Mouse (Mus musculus) erythroid progenitor cell, adult 5-6 weeks (primary cell): ENCODE measurements around the gene Ppp6r2. TPM values are rescaled to one million over a fixed set of nuclear protein-coding genes. Genes with fewer than 3 reads are reported as not detected.

Experiments
- ATAC-seq: replicated peaks from 2 replicates; pipeline ENCODE4 v1.8.0; 2016; ENCODE audit warnings: moderate number of reproducible peaks, mild to moderate bottlenecking, moderate TSS enrichment, inconsistent platforms; ENCODE audit not compliant: poor library complexity, low FRiP score, severe bottlenecking
- total RNA-seq, 2 experiments: library from RNA; stranded (forward) in 1 of 2; stranded (reverse) in 1 of 2; fragments of 150-400 nt in 1 of 2; fragments of 186-747, 209-891 nt in 1 of 2; gene quantifications; 2 replicates each; pipeline versions ENCODE4 v1.2.3 to v1.2.4; 2015 to 2017; ENCODE audit warnings: low replicate concordance in 2 of 2

Gene Ppp6r2
- total RNA-seq, 2 experiments from 2014 or later = 55.4 to 61.6 TPM

GRCm38 (mm10) chr15:89180571-89181229 is 30.7 kb upstream of the Ppp6r2 start, which contains the start of gene Plxnb2:
TSS of gene Plxnb2 (minus strand) at chr15:89180788.
- no peak for ATAC-seq

GRCm38 (mm10) chr15:89181561-89182270 is 29.6 kb upstream of the Ppp6r2 start:
- no peak for ATAC-seq

GRCm38 (mm10) chr15:89182328-89182741 is 29.0 kb upstream of the Ppp6r2 start:
- ATAC-seq = no peak

DNA sequence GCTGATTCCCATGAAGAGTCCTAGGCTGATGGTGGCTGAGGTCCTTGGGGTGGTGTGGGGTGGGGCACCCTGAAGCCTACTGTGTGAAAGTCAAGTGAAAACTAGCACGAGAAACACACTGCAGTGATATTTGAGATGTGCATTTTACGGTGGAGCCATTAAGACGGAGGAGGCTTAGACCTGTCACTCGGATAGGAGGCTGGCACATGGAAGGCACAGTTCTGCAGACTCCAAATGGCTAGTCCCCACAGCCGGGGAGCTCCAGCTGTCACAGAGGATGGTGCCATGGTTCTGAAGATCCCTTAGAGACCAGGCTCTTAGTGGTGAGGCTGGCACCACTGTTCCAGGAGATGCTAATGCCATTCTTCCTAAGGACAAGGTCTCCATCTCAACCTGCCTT is 28.5 kb upstream of the Ppp6r2 start:
- no peak for ATAC-seq

GRCm38 (mm10) chr15:89184141-89184936 is 27.0 kb upstream of the Ppp6r2 start:
- ATAC-seq = no peak

GRCm38 (mm10) chr15:89184937-89185227 is 26.5 kb upstream of the Ppp6r2 start:
- no peak for ATAC-seq

DNA sequence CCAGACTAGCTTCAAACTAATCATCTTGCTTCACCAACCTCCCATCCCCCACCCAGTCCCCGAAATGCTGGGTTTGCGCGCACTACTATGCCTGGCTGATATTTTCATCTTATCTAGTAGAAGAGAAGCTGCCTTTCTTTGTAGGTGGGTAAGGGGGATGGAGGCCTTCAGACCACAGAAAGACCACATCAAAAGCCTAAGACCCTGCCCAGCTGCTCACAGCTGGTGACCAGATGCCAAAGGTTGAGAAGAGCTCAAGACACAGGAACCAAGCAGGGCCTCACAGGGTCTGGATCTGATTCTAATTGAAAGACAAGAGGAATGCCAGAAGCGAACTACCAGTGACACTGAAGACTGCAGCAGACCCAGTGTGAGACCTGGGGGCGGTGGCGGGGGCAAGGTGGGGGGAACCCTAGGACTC is 16.1 kb upstream of the Ppp6r2 start:
- no peak for ATAC-seq

DNA sequence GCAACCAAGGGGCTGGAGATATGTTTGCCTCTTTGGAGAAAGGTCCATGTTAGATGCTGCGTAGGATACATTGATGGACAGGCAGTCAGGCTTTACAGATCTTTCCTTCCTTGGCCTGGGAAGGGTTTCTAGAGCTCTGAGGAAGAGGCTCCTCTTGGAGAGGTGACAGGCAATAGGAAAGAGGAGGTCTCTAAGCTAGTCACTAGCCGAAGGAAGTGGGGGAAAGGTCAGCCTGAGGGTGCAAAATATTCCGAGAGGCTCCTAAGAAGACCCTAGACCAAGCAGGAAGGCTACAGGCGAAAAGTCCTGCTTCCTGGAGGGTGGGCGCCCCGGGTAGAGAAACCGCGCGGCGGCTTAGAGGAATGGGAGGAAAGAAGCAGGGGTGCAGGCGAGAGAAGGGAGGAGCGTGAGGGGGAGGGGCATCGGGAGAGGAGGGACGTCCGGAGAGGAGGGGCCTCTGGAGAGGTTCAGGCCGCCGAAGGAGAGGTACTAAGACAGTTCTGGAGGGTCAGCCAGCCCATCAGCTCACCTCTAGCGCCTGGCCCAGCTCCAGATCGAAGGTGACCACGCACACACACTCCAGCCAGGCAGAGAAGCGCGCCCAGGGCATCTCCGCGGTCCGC is 15.6 kb upstream of the Ppp6r2 start:
- peak; percentile 90 for ATAC-seq

DNA sequence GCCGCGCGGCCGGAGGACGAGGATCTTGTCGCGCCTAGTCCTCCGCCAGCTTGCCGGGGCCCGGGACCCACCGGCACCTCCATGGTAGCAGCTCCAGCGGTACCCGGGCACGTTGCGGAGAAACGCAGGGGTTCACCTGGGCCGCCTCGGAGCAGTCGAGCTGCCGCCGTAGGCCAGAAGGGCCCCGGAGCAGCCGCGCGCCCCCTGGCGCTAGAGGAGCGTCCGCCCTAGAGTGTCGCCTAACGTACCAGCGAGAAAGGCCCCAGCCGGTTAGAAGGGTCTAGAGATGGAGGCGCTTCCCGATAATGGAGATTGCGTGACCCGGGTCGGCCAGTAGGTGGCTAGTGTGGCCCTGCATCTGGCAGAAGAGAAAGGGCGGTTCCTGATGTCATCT is 15.0 kb upstream of the Ppp6r2 start, which contains the start of gene Dennd6b:
Gene Dennd6b, minus strand, starts transcription at position 184 of the 394 bp plus-strand sequence.
- peak; percentile 96 for ATAC-seq

DNA sequence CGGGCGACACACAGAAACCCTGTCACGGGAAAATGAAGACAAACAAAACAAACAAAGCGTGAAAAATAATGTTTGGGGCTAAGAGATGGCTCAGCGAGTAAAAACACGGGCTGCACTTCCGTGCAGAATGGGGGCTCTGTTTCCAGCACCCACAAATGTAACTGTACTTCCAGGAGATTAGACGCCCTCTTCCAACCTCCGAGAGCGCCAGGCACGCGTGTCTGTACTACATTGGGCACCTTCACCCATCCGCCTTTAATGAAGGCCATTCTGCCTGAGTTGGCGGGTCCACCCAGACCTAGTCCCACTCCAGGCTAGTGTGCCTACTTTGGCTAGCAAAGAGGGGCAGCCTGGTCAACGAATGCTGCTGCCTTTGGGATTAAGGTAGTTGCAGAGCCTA is 14.3 kb upstream of the Ppp6r2 start:
- ATAC-seq = no peak

- ATAC-seq = no peak
These were observed 3.9 kb upstream of the Ppp6r2 start for GRCm38 (mm10) chr15:89207457-89207856.

DNA sequence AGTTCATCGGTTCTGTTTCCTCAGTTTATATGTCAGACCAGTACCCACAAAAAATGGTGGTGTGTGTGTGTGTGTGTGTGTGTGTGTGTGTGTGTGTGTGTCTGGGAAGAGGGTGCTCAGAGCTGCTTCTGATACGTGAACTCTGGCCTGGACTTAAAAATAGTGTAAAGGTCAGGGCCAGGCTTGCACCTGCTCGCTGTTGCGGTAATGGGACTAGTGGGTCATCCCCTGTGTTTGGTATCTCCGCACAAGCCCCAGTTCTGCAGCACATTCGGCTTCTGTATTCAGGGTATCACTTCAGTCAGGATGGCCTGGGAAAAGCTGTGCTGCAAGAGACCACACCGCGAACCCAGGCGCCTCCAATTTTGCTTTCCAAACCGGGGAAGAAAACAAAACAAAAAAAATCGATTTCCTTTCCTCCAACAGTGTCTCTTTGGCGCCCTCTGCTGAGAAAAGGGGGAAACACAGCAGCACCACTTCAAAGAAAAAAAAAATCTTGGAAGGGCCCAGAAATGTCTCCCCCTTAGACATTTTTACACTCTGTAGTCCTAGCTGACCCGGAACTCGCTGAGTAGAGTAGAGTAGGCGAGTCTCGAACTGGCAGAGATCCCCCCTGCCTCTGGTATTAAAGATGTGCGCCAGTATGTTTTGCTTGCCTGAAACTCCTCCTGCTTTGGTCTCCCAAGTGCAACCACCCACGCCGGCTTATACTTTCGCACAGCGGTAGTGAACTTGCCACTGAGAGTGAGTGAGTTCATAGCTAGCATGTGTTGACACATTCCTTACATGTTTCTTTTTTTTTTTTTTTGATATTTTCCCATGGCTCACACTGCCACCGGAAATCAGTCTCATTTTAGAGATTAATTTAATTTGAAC is 1.2 kb upstream of the Ppp6r2 start:
- ATAC-seq = peak; percentile 51

GRCm38 (mm10) chr15:89211716-89212461 is 536 bp downstream of the Ppp6r2 start:
- peak; percentile 67 for ATAC-seq

DNA sequence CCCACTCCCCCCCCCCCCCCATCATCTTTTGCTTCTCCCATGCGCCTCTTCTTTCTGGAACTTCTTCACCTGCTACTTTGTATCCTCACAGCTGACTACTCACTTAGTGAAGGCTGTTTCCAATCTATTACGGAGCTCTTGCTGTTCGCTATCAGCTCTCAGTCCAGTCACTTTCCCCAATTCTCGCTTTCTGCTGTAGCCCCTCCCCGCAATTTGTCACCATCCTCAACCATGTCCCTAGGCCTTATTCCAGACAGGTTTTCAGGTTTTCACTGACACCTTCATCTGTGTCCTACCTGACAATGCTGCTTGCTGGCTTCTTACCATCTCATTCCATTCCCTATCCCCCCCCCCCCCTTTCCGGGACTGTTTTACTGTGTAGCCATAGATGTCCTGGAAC is 1.1 kb downstream of the Ppp6r2 start:
- ATAC-seq = no peak

DNA sequence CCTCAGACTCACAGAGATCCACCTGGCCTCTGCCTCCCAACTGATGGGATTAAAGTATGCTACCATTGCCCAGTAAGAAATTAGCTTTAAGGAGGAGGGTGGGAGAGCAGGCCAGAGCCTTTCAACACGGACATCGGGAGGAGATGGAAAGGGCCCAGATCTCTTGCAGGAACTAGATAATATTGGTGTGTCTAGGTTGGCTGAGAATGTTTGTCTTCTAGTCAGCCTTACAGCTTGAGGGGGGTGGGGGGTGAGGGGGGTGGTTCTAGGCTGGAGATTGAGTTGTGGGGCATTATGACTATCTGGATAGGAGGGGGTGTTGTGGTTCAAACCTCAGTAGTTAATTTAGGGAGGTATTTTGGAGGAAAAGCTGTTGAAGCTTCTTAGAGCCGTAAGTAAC is 2.2 kb downstream of the Ppp6r2 start:
- no peak for ATAC-seq

DNA sequence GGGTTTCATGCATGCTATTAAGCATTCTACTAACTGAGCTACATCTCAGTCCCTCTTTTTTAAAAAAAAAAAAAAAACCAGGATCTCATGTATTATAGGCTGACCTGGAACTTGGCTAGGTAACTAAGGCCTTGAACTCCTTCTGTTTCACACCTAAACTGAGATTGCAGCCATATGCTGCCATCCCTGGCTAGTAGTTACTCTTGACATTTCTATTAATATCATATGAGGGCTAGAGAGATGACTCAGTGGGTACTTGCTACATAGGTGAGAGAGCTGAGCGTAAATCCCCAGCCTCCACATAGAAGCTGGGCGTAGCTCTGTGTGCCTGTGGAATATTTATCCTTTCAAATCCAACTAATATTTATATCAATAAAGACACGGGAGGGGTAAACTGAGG is 3.6 kb downstream of the Ppp6r2 start:
- no peak for ATAC-seq

DNA sequence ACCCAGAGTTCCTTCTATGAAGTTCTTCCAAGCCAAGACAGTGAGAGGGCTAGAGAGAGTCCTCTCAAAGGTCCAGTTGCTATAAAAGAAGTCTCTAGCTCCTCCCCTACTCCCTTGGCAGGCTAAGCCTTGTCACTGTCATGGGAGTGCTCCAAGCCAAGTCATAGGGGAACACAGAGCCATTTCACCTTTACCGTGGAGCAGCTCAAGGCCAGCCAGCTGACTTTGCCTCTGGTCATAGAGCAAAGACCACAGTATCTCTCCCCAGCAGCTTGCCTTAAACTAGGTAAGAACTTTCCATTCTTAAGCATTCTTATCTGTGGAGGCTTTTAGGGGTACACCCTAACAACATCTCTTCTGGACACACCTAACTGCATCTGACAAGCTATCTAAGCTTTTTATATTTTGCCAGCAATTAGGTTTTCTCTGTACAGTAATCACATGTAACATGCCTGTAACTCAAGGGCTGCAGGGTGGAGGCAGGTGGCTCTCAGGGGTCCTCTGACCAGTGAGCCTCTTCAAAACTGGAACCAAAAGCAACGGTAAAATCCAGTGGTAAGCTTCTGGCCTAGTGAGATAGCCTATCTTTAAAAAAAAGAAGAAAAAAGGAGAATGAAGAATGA is 4.4 kb downstream of the Ppp6r2 start:
- ATAC-seq = peak; percentile 50

- ATAC-seq = no peak
These were observed 22.2 kb downstream of the Ppp6r2 start for GRCm38 (mm10) chr15:89233586-89233985.
